Mouse (Mus musculus) heart, postnatal 36 days (tissue): ENCODE results near the gene Nfkb2. TPM values are rescaled to one million over a fixed set of nuclear protein-coding genes. Genes with fewer than 3 reads are reported as not detected.

Source experiments
- DNase-seq, 2 experiments: peaks; one replicate each; pipeline ENCODE4 v3.0.0; 2021 to 2022
- intact Hi-C: fragments of 180-260 bp; cut with DNase I; formaldehyde crosslinking; loops from one replicate; pipeline ENCODE4 v1.15.1; 2025
- total RNA-seq, 2 experiments: library from RNA; stranded (reverse); gene quantifications; 2 replicates each; pipeline ENCODE4 v1.2.3; 2021

Gene Nfkb2
- total RNA-seq, 2 experiments from 2014 or later: 16.6 to 22.8 TPM

DNA sequence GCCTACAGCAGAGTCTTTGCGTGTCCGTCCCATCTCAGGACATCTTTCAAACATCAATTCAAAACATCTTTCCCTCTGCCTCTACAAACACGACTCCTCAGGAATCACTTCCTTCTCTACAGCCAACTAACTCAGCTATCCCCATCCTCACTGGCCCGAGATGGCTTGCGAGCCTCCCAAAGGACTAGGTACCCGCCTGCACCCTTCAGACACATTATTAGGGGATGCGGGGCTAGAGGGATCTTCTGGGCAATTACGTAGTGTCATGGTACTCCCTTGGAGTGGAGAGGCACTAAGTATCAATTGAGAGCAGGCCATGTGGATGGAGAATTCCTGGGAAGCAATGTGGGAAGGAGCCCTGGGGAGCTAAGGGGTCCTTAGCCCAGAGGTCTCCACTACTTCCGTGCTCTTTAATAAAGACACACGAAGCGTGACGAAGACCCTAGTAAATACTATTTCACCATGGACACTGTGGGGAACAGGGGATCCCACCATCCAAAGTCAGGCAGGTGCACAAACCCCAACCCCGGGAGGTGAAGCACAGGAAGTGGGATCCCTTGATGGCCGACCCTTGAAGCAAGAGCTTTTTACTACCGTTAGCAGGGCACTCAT lies 33.7 kb downstream of the Nfkb2 start:
- no peak for DNase-seq
- intact Hi-C loops: loop anchor here (1.0 to 5.0 kb wide), 3 partner anchors 19 to 104 kb away; no protein-coding TSS in a partner anchor

DNA sequence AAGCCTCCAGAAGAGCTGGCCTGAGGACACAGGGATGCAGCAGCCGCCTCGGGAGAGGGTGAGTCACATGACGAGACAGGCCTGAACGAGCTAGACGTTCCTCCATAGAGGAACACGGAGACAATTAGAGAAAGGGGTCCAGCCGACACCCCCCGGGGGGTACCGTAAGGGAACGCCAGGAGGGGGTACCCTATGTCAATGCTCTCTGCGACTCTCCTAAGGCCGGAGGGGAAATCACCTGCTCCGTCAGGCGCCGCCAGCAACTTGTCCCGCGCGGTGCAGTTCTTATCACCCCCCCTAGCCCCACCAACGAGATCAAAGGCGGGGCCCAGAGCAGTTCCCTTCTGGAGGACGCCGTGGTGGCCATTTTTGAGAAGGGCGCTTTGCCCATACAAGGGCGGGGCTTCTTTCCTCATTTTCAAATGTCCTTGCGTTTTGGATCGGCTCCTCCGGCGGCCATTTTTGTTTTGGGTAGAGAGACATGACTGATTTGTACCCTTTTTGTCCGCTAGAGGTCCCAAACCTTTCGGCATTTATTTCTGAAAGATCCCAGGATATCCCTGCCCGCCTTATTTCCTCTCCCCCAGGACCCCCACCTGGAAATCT lies 34.3 kb downstream of the Nfkb2 start, which contains the start of gene Cuedc2:
Gene Cuedc2, minus strand, starts transcription at position 372 of the 606 bp plus-strand sequence.
- DNase-seq: peak; percentile 98 to 100
- intact Hi-C loops: loop anchor here (1.0 to 5.0 kb wide), 3 partner anchors 18 to 104 kb away; no protein-coding TSS in a partner anchor

DNA sequence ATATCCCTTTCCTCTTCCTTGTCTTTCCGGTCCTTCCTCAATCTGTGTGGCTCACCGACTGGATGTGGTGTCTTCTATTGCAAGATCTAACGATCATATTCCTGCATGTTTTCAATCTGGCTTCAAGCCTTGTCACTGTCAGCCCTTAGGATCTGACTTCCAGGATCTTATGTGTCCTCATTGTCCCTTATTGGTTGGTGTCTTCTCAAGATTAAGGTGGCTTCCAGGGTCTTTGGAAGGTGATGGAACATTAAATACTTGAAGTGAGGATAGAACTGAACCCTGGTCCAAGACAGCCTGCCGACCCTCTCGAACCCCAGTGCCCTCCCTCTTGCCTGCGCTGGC lies 34.8 kb downstream of the Nfkb2 start:
- intact Hi-C loops: loop anchor here (1.0 to 5.0 kb wide), 3 partner anchors 18 to 103 kb away; no protein-coding TSS in a partner anchor
- no peak for DNase-seq

DNA sequence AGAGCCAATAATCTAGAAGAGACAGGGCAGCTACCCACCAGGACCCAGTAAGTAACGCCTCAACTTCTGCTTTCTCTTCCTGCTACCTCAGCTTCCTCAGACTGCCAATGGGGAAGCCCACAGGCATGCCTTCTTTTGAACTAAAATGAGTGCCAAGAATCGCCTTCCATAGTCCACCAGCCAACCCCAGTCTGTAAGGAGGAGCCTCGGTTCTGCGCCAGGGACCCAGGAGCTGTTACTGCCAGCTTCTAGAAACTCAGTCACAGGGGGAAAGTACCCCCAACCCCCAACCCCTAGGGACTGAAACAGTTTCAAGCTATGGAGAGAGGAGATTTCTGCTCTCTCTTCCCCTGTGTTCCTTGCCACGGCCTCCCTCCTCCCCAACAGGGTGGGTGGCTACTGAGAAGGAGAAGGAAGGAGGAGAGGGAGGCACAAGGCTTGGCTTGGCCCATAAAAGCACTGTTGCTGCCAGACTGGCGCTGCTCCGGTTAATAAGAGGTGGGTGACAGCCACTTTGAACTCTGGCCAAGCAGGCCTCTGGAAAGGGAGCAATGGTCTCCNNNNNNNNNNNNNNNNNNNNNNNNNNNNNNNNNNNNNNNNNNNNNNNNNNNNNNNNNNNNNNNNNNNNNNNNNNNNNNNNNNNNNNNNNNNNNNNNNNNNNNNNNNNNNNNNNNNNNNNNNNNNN lies 35.3 kb downstream of the Nfkb2 start:
- DNase-seq: peak; percentile 55 to 68
- intact Hi-C loops: loop anchor here (2.0 to 5.0 kb wide), 2 partner anchors 17 to 103 kb away; no protein-coding TSS in a partner anchor

DNA sequence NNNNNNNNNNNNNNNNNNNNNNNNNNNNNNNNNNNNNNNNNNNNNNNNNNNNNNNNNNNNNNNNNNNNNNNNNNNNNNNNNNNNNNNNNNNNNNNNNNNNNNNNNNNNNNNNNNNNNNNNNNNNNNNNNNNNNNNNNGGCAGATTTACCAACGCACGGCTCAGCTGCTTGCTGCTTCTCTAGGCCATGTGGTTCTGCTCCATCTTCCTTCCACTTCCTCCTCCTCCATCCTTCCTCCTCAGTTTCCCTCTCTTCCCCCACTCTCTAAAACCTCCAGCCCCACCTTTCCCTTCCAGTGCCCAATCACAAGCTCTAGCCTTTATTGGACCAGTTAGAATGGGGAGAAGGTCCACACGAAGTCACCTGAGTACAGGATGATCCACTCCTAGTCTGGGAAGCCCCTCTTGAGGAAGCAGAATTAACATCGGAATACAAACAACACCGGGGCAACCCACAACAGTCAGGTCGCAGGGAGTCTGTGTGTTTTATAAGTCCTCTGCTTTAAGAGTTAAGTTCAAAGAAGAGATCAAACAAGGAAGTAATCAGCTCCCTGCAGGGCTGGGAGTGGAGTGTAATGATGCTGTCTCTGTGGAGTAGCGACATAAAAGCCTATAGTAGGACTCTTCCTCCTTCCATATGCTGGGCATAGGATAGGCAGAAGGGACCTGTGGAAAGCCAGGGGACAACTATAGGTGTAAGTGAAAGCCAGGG lies 40.7 kb downstream of the Nfkb2 start:
- intact Hi-C loops: no loop called here
- DNase-seq: no peak

DNA sequence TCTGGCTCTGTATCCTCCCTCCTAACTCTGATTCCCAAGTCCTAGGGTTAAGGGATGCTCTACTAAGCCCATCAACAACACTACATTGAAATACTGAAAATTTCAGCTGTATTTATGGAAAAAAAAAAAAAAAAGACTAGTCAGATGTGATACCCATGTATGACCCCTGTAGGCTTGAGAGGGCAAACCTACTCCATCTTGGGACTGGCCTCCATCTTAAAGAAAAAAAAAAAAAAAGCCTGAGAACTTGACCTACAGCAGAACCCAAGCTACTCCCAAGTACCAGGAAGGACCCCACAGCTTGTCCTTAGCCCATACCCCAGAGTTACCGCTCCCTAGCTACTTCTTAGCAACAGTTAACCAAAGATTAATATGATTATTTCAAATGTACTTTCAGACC lies 43.0 kb downstream of the Nfkb2 start:
- intact Hi-C loops: no loop called here
- no peak for DNase-seq

DNA sequence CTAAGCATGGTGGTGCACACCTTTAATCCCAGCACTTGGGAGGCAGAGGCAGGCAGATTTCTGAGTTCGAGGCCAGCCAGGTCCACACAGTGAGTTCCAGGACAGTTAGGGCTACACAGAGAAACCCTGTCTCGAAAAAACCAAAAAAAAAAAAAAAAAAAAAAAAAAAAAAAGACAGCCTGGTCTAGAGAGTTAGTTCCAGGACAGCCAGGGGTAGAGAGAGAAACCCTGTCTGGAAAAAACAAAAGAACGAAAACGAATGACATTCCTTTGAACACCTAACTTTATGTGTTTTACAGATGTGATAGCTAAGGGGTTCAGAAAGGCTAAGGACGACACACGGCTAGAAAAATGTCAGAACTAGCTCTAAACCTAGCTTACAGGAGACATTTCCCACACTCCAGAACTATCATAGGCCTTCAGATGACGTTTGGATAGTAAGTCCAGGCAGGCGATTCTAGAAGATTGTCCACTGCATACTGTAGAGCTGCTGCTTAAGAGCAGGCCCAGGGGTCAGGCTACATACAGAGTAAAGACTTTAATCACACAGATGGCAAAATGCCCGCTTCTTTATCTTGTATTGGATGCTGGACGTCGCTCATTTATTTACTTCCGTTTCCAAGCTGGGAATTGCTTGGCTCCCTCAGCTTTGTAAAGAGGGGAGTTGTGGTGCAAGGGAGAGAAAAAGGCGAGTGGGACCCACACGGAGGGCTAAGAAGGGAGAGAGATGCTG lies 44.0 kb downstream of the Nfkb2 start:
- no peak for DNase-seq
- intact Hi-C loops: no loop called here

DNA sequence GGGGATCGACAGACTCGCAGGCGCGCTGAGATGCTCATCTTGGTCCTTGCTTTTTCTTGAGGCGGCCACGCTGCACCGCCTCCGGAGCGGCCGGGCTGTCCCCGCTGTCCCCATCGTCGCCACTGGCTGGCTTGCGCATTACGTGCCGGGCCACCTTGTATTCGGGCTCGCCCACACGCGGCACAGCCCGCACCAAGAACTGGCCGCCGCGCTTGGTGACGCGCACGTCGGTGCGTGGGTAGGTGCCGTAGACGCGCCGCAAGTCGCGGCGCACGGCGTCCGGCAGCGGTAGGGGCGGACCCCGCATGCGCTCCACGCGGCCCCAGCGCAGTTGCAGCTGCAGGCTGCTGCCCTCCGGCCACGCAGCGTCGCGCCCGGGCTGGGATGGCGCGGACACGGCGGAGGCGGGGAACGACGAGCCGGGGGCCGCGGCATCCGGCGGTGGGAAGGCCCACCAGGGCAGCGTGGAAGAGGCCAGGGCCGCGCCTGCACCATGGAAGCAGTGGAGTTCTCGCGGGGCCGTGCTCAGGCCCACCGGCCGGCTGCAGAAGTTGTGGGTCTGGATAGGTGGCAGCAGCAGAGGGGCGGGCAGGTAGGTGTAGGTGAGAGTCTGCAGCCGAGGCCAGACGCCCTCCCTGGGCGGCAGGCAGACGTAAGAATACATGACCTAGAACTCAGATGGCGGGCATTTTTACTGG lies 44.8 kb downstream of the Nfkb2 start:
- intact Hi-C loops: no loop called here
- DNase-seq: peak; percentile 71 to 73

DNA sequence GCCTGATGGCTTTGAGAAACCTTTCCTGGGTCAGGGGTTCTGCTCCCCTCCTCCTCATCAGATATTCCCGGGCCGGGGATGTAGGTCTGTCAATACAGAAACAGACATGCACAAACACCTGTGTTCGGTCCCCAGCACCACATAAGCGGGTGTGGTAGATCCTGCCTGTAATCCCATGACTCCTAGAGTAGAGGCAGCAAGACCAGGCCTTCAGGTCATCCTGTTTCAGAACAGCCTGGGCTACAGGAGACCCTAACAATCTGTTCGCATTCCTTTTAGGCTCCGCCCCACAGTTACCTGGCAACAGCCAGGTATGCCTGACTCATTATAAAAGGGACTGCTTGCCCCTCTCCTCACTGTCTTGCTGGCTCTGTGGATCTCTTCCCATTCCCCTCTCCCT lies 45.4 kb downstream of the Nfkb2 start:
- intact Hi-C loops: no loop called here
- DNase-seq: no peak

DNA sequence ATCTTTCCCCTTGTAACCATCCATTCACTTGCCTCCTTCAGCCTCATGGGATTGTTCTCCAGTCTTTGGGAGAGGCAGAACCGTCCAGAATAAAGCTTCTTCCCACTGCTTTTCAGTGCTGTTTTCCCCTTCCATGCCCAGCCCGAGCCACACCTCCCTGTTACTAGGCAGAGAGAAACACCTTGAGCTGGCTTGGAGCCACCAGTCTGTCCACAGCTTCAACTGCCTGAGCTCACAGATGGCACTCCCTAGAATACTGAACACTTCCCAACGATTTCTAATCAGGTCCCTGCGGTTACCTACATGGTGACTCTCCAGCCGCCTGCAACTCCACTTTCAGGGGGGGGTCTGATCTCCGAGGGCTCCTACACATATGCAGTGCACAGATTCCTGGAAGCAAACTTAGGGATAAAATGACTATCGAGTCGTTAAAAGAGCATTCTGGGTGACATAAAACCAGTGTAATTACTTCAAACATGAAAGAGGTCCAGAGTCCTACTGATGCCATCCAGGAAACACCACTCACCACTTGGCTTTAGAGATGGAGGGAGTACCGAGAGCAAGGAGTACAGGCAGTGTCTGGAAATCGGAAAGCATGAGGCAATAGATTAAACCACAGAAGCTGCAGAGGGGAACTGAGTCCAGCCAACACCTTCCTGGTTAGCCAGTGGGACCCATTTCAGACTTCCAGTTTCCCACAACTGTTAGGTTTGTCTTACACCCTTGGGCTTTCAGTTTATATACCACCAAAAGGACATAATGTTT lies 46.2 kb downstream of the Nfkb2 start, which contains the start of gene 2310034G01Rik:
Gene 2310034G01Rik, minus strand, starts transcription at position 135 of the 765 bp plus-strand sequence.
- intact Hi-C loops: no loop called here
- DNase-seq: no peak

DNA sequence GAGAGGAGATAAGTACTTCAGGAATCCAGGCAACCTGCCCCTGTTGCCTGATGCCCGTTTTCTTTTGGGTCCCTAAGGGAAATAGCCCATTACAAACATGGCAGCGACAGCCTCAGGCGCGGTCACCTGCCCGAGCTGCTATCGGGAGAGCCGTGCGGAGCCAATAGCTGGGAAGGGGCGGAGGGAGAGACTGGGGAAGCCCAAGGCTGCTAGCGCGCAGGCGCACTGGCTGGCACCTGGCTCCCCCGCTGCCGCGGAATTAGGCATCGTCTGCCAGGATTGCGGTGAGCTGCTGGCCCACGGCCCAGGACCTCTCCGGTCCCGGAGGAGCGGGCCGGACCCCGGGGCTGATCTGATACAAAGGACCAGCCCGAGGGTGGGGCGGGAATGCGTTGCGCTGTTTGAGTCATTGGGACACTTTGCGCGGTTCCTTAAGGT lies 52.6 kb downstream of the Nfkb2 start:
- intact Hi-C loops: loop anchor here (2.0 kb wide), 1 partner anchor 18 kb away; the partner anchor contains the start of gene Cuedc2
- peak; percentile 77 to 81 for DNase-seq

DNA sequence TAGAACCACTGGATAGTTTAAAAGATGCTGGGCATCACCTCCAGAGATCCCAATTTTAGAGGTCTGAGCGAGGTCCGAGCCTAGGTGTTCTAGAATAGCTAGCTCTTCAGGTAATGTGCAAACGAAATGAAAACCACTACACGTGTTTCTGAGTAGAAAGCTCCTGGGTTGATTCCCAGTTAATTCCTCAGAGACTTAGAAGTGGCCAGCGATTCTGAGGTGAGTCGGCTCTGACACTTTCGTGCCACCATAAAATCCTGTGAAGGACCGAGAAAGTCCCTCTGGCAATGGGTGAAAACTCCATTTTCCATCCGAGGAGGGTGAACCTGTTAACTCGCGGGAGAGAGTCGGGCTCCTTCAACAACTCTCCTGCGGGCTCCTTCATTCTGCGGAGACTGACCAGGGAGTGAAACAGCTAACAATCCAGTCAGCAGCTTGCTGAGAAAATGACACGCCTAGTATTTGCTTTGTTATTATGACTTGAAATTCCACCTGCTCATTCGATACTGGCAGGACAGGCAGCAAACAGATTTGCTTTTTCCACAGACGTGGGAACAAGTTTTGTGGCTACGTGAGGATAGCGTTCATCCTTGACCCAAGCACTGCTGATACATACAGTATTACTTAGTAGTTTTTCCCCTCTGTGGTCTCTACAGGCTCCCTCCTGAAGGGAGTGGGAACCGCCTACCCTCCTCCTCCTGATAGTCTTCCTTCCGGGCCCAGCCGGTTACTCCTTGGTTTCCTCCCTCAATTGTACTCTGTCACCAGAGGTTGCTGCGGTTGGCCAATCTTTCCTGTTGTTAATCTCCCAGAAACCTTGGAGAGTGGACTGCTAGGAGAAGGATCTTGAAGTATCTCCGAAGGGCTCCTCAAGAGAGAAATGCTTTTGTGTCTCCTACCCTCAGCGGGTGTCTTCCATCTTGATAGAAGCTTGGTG lies 53.5 kb downstream of the Nfkb2 start:
- intact Hi-C loops: loop anchor here (2.0 kb wide), 1 partner anchor 19 kb away; the partner anchor contains the start of gene Cuedc2
- peak in 1 of 2 experiments; percentile 21 for DNase-seq

DNA sequence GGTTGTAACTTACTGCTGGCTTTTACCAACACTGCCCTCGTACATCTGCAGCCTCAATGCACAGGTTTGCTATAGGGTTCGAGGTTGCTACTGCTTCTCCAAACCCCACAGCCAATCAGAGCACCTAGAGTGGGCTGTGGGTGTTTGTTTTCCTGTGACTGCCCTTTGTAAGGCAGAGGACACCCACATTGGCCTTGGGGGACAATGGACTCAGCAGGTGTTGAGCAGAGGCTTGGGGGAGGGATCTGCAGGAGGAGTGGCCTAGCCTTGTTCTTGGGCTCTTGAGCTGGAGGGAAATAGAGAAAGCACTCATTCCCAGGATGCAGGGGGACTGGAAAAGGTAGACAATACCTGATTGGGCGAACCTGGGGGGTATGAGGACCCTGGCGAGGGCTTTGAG lies 54.3 kb downstream of the Nfkb2 start:
- intact Hi-C loops: no loop called here
- peak in 1 of 2 experiments; percentile 7 for DNase-seq
